Mouse (Mus musculus): ENCODE data around the gene Cxcr5.

DNA sequence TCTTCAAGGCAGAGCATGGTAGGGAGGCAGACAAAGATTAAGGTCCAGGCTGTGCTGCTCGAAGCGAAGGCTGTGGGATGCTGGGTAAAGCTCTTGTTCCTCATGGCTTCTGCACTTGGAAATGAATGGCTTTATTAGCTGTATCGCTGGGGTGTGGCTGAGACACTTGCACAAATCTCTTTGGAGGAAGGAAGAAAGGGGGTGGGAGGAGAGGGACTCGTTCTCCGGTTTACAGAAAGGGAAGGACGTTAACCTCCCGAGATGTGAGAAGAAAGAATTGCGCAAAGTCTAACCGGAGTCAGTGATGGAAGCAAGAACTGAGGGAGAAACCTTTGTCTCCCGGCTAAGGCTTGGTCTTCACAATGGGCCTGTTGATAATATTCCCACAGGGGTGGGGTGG, 10.5 kb downstream of the Cxcr5 start:
- TF ChIP-seq CTCF (IDR thresholded peaks at IDR 0.05; ENCODE audit: borderline replicate concordance, insufficient read depth, low read length) (no peak), POLR2A (IDR thresholded peaks at IDR 0.05; ENCODE audit: low read depth, low read length) (no peak)

All from embryonic fibroblast, embryonic 13.5 days (primary cell).